Mouse (Mus musculus): ENCODE data around the gene AI182371.

- TF ChIP-seq CTCF (IDR thresholded peaks at IDR 0.05; ENCODE audit: low read depth) (no peak), EP300 (IDR thresholded peaks at IDR 0.05; ENCODE audit: low read depth) (no peak)
These were observed 31.1 kb downstream of the AI182371 start for GRCm38 (mm10) chr2:35070275-35070674.

All from heart, postnatal 0 days (tissue).